Comparison of ENCODE assay signal across 18 mouse cellular contexts in genomic region chr1:50798166-50798565, GRCm38 (mm10).
"Had no signal": no experiment of that assay in that cellular context is flagged by ENCODE, and none has a peak within 500 bp of the region (broad histone marks: within the 10 kb centered on the region; RNA-seq: fewer than 3 reads in every experiment).

No protein-coding gene starts in this region.

- H3K4me2 ChIP-seq: lung, embryonic 14.5 days; midbrain, embryonic 13.5 days; midbrain, embryonic 15.5 days; neural tube, embryonic 13.5 days; neural tube, embryonic 15.5 days had no signal

- H3K4me3 ChIP-seq: midbrain, embryonic 10.5 days; midbrain, embryonic 13.5 days; midbrain, embryonic 15.5 days; myocyte; neural tube, embryonic 13.5 days; neural tube, embryonic 15.5 days had no signal

- H3K27me3 ChIP-seq: midbrain, embryonic 13.5 days; midbrain, embryonic 15.5 days; neural tube, embryonic 13.5 days; neural tube, embryonic 15.5 days had no signal

- DNase-seq: lung, adult 18-20 months; lung, embryonic 14.5 days; lung, postnatal 10 days; lung, postnatal 4 days; retina, postnatal 1 day; right cerebral cortex, adult 18-20 months; right cerebral cortex, postnatal 25 days; right cerebral cortex, postnatal 4 days; spleen, adult 18-20 months; thymus, adult 18-20 months; thymus, postnatal 14 days; thymus, postnatal 36 days had no signal

- ATAC-seq: midbrain, embryonic 13.5 days; midbrain, embryonic 15.5 days had no signal

- H3K27ac ChIP-seq: midbrain, embryonic 10.5 days; midbrain, embryonic 13.5 days; midbrain, embryonic 15.5 days; neural tube, embryonic 13.5 days; neural tube, embryonic 15.5 days had no signal

- H3K9me3 ChIP-seq: midbrain, embryonic 10.5 days; midbrain, embryonic 13.5 days; midbrain, embryonic 15.5 days; neural tube, embryonic 13.5 days; neural tube, embryonic 15.5 days had no signal

- H3K4me1 ChIP-seq: midbrain, embryonic 10.5 days; midbrain, embryonic 13.5 days; midbrain, embryonic 15.5 days; neural tube, embryonic 13.5 days; neural tube, embryonic 15.5 days had no signal

- H3K36me3 ChIP-seq: midbrain, embryonic 10.5 days; midbrain, embryonic 13.5 days; midbrain, embryonic 15.5 days; neural tube, embryonic 13.5 days; neural tube, embryonic 15.5 days had no signal

- H3K9ac ChIP-seq: lung, embryonic 14.5 days; midbrain, embryonic 13.5 days; midbrain, embryonic 15.5 days; neural tube, embryonic 13.5 days; neural tube, embryonic 15.5 days had no signal
